Mouse (Mus musculus) mouse embryonic stem cell (cell line): ENCODE measurements around the gene Fbp1.

Experiments used
- in situ Hi-C, 2 experiments: fragments of 300-500 bp; cut with MboI; formaldehyde crosslinking; loops; 1 replicate in 1 of 2; 3 replicates in 1 of 2; pipeline ENCODE4 v1.14.3; 2019 to 2020; ENCODE audit warnings: low sequenced_read_pairs in 2 of 2, low pct_unique_long_range_greater_than_20kb in 1 of 2, mixed read lengths in 1 of 2; ENCODE audit not compliant: unreplicated experiment in 1 of 2

Fbp1 gene

GRCm38 (mm10) chr13:62893044-62893842 lies 5.2 kb upstream of the Fbp1 start:
- in situ Hi-C loops = no loop called here

- in situ Hi-C loops = no loop called here
Observed at GRCm38 (mm10) chr13:62889311-62889710, 1.2 kb upstream of the Fbp1 start.

- in situ Hi-C loops = no loop called here
Observed at GRCm38 (mm10) chr13:62884536-62884935, 3.5 kb downstream of the Fbp1 start.

GRCm38 (mm10) chr13:62883925-62884324 lies 4.2 kb downstream of the Fbp1 start:
- in situ Hi-C loops = no loop called here

- in situ Hi-C loops = no loop called here
Observed at GRCm38 (mm10) chr13:62883436-62883835, 4.6 kb downstream of the Fbp1 start.

- in situ Hi-C loops = no loop called here
Observed at GRCm38 (mm10) chr13:62882856-62883255, 5.2 kb downstream of the Fbp1 start.

GRCm38 (mm10) chr13:62881336-62881735 lies 6.7 kb downstream of the Fbp1 start:
- in situ Hi-C loops = no loop called here

- in situ Hi-C loops = no loop called here
Observed at GRCm38 (mm10) chr13:62879831-62880615, 8.1 kb downstream of the Fbp1 start.

- in situ Hi-C loops = no loop called here
Observed at GRCm38 (mm10) chr13:62879411-62879810, 8.7 kb downstream of the Fbp1 start.

GRCm38 (mm10) chr13:62877247-62877646 lies 10.8 kb downstream of the Fbp1 start:
- in situ Hi-C loops = no loop called here

GRCm38 (mm10) chr13:62876111-62876510 lies 12.0 kb downstream of the Fbp1 start:
- in situ Hi-C loops = no loop called here

- in situ Hi-C loops = loop anchor here in 1 of 2 experiments (25.0 kb wide), 1 partner anchor 410 kb away; the partner anchor contains the start of gene Gm49359
Observed at GRCm38 (mm10) chr13:62872252-62872651, 15.8 kb downstream of the Fbp1 start.

- in situ Hi-C loops = loop anchor here in 1 of 2 experiments (25.0 kb wide), 1 partner anchor 408 kb away; the partner anchor contains the start of gene Gm49359
Observed at GRCm38 (mm10) chr13:62870605-62871004, 17.5 kb downstream of the Fbp1 start.

- in situ Hi-C loops = loop anchor here in 1 of 2 experiments (25.0 kb wide), 1 partner anchor 405 kb away; the partner anchor contains the start of gene Gm49359
Observed at GRCm38 (mm10) chr13:62866817-62867216, 21.3 kb downstream of the Fbp1 start.

- in situ Hi-C loops = loop anchor here in 1 of 2 experiments (25.0 kb wide), 1 partner anchor 403 kb away; the partner anchor contains the start of gene Gm49359
Observed at GRCm38 (mm10) chr13:62865651-62866315, 22.3 kb downstream of the Fbp1 start.

- in situ Hi-C loops = loop anchor here in 1 of 2 experiments (25.0 kb wide), 1 partner anchor 401 kb away; the partner anchor contains the start of gene Gm49359
Observed at GRCm38 (mm10) chr13:62863771-62864170, 24.3 kb downstream of the Fbp1 start.

GRCm38 (mm10) chr13:62862875-62863274 lies 25.2 kb downstream of the Fbp1 start:
- in situ Hi-C loops = loop anchor here in 1 of 2 experiments (25.0 kb wide), 1 partner anchor 401 kb away; the partner anchor contains the start of gene Gm49359

- in situ Hi-C loops = loop anchor here in 1 of 2 experiments (25.0 kb wide), 1 partner anchor 398 kb away; the partner anchor contains the start of gene Gm49359
Observed at GRCm38 (mm10) chr13:62860068-62860467, 28.0 kb downstream of the Fbp1 start.
